Mouse (Mus musculus) CH12F3 (cell line): ENCODE results near the gene Kdm2b.

Source experiments
- in situ Hi-C: fragments of 300-500 bp; cut with MboI; formaldehyde crosslinking; loops from 2 replicates; pipeline ENCODE4 v1.14.3; 2020; ENCODE audit warnings: low sequenced_read_pairs

The Kdm2b gene

DNA sequence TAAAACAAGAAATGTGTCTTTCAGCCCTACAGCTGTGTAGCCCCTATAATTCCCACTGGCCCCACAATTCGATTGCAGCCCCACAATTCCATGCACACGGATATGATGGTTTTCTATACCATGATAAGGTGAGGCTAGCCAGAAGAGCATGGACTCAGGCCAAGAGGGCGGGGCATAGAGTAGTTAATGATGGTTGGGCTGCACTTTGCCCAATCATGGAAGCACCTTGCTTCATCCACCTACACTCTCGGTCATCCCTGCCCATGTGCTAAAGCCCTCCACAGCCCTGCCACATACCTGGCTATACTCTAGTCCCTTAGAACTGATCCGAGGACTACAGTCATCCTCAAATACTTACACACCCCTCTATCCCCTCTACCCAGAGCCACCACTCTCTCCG is 61.9 kb downstream of the Kdm2b start:
- in situ Hi-C loops = no loop called here

DNA sequence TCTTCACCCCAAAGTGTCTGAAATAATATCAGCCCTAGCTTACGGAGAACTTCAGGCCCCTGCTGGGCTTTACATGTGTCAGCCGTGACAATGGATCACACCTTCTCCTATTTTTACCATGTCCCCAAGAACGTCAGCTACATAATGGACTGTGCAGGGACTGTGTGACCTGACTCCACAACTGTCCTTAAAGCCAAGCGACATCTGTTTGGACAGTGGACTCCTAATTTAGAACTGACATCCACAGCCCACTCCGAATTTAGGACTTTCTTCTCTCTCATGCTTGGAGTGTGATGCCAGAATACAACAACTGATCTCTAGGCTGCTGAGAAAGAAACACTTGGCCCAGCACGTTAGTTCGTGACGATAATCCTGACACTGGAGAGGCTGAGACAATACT is 62.5 kb downstream of the Kdm2b start:
- in situ Hi-C loops = no loop called here

DNA sequence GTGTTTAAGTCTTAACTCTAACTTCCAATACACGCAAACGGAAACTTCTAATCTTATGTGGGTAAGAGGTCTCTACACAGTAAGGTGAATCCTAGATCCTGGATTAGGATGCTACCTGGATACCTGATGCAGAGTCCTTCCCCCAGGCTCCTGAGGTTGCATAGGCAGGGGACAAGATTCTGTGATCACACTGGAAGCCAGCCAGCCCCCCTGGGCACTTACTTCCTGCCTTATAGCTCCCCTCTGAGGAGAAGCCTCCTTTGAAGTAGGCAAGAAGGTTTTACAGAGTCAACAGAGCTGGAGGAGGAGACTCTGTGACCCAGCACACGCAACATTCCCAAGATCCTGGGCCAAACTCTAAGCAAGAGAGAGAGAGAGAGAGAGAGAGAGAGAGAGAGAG is 63.3 kb downstream of the Kdm2b start:
- in situ Hi-C loops = no loop called here

DNA sequence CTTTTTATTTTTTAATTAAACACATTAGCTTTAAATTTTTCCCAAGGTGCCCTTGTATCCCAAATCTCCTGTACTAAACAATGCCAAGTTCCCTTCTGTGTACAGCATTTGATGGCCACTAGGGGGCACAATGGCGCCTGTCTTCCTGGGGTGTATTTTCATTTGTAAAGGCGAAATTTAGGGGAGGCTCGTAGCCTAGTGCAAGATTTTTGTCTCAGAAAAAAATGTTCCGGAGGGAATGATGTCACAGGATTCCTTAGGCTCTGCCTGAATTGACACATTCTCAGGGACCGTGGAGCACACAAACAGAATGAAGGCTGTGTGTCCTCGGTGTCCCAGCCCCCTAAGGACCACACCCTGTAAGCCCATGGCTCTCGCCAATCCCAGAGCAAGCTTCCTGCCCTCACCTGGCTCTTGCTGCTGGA is 64.1 kb downstream of the Kdm2b start:
- in situ Hi-C loops = no loop called here

DNA sequence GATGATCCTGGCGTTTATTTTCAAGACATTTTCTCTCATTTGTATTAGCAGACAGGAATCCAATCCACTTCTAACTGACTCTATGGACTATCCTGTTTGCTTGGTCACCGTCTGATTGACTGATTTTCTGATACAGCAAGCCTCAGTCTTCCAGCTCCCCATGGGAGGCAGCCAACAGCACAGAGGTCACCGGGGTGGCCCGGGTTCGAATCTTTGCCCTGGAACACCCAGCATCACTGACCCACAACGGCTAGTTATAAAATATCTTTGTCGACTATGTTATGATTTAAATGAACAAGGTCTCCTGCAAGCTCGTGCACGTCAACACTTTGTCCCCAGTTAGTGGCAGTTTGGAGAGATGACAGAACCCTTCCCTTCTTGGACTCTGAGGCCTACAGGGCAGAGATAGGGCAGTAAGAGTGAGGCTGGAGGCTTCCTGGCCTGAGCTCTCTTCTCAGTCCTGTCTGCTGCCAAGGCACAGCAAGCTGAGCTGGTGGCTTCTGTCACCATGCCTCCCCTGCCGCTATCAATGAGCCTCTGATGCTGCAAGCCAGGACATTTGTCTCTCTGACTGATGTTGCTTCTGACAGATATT is 65.7 kb downstream of the Kdm2b start:
- in situ Hi-C loops = no loop called here

DNA sequence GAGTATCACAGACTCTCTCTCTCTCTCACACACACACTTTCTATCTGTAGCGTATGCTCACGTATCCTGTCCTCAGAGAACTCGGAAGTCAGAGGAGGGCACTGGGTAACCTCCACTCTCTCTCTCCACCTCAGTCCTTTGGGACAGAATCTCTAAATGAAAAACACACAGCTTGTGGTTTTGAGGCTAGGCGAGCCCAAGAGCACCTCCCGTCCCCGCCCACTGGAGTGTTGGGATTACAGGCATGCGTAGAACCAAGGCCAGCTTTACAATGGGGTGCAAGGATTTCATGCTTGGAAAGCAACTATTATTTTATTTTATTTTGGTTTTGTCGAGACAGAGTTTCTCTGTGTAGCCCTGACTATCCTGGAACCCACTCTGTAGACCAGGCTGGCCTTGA is 67.7 kb downstream of the Kdm2b start:
- in situ Hi-C loops = no loop called here

DNA sequence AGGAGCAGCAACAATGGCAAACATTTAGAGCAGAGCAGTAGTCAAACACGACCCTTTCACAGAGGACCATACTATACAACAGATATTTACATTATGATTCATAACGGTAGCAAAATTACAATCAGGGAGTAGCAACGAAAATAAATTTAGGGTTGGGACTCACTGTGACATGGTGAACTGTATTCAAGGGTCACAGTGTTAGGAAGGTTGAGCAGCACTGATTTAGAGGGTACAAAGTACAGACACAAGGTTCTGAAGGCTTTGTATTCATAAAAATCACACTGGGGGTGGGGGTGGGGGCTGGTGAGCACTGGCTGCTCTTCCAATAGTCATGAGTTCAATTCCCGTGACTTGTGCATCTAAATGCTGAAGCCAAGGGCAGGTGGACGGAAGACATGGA is 69.1 kb downstream of the Kdm2b start:
- in situ Hi-C loops = no loop called here

DNA sequence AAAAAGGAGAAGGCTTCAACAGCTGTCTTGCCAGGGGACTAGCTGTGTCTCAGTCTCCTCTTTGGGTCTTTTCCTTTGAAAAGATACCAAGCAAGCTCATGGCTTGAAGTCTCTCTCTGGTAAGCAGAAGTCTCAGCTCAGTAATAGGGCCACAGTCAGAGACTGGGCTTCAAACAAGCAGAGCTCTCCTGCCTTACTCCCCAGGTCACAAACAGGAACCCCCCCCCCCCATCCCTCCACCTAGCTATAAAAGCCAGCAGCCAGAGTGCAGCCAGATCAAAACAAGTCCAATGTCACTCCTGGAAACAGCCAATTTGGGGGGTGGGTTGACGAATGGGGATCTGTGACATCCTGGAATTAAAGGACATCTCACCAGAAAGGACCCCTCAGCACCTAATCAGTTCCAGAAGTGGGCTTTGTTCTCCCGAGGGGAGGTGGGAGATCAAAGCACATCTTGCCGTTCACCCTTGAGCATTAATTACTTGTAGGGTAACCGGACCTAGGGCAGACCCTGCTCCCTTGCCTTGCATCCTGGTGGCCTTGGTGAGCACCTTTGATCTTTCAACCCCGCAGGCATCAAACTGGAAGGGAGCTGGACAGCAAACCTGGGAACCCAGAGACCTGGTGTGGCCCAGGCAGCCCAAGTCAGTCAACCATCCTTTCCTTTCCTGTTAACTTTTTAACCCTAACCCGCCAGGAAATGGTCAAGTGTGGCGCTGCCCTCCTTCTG is 71.5 kb downstream of the Kdm2b start:
- in situ Hi-C loops = no loop called here

DNA sequence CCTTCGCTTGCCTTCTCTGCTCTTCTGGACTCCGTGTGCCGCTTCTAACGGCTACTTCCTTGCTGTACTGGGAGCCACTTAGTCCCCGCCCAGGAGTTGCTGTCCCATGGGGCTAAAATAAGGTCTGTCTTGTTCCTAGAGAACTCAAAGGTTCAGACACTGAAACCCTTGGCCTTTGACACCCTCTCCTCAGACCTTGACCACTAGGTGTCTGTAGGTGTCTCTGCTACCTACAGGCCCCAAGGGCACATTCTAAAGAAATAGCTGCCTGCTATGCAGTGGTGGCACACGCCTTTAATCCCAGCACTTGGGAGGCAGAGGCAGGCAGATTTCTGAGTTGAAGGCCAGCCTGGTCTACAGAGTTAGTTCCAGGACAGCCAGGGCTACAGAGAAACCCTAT is 73.5 kb downstream of the Kdm2b start:
- in situ Hi-C loops = no loop called here

DNA sequence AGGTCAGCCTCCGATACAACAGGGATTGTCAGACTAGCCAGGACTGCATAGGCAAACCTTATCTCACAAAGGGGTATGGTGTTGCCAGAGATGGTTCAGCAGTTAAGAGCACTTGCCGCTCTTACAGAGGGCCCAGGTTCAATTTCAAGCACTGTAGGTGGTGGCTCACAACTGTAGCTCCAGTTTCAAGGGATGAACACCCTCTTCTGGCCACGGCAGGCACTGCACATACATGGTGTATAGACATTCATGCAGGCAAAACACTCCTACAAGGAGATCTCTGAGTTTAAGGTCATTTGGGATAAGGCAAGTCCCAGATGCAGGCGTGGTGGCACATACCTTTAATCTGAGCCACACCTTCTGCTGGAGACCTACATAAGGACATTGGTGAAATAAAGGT is 76.8 kb downstream of the Kdm2b start:
- in situ Hi-C loops = no loop called here

DNA sequence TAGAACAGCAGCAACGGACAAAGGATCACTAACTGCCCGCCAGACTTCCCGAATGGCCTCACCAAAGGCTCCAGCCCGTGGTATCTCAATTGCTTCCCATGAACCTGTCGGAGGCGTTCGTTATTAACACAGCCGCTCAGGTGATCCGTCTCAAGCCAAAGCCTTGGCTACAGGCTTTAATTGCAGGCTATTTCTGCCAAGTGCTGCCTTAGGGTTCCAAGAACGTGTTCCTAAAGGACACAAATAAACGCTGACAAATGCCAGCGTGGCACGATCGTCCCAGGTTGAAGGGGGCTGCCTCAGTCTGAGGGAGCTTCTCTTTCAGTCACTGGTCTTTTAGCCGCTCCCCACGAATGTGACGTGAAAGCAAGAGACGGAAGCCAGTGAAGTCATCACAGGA is 80.1 kb downstream of the Kdm2b start:
- in situ Hi-C loops = no loop called here

DNA sequence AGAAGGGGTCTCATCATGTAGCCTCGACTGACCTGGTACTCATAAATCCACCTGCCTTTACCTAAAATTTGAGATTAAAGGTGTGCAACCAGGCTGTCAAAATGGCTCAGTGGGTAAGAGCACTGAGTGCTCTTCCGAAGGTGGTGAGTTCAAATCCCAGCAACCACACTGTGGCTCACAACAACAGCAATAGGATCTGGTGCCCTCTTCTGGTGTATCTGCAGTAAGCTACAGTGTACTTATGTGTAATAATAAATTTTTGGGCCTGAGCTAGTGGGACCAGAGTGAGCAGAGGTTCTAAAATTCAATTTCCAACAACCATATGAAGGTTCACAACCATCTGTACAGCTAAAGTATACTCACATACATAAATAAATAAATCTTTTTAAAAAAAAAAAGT is 81.6 kb downstream of the Kdm2b start:
- in situ Hi-C loops = no loop called here

DNA sequence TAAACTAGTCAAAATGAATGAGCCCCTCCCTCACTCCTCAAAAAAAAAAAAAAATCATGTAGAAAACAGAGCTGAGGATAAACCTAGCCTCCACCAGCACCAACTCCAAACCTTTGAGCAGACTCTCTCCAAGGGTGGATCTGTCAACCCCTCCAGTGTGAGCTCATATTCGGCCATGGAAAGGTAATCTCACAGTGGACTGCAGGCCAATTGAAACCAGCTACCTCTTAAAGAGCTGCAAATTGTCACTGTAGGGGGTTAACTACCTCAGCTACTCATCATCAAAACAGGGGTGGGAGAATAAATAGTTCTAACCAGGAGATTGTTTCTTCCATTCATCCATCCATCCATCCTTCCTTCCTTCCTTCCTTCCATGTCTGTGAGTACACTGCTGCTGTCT is 82.4 kb downstream of the Kdm2b start:
- in situ Hi-C loops = no loop called here

DNA sequence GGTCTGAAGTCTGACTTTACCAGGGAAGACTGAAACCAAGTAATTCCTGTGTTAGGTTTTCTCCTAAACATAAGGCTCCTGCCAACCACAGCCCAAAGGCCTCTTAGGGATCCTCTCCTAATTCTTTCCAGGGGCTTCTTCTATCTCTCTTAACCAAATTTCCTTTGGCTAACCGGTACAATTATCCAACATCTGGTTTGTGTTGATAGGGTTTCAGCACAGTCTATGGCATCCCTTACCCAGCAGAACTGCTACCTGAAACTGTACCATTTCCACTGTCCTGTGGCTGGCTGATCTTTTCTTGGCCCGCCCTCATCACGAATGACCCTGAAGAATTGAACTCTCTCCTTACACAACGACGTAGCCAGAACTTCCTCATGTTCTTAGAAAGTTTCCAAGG is 86.5 kb downstream of the Kdm2b start:
- in situ Hi-C loops = no loop called here

DNA sequence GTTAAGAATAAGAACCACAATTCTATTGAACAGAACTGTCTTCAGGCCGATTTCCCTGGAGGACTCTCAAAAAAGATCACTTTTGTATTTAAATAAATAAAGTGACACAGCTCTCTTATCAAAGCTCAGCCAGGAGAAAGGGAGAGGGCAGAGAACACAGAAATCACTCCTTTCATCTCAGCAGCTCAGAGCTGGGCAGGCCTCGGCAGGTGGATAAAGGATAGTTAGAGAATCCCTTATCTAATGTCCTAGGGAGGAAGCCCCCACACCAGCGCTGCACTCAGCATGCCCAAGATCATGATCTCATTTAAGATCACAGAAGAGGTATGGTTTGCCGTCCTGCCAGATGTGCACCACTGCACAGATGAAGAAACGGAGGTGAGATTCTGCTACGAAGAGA is 87.4 kb downstream of the Kdm2b start:
- in situ Hi-C loops = no loop called here

DNA sequence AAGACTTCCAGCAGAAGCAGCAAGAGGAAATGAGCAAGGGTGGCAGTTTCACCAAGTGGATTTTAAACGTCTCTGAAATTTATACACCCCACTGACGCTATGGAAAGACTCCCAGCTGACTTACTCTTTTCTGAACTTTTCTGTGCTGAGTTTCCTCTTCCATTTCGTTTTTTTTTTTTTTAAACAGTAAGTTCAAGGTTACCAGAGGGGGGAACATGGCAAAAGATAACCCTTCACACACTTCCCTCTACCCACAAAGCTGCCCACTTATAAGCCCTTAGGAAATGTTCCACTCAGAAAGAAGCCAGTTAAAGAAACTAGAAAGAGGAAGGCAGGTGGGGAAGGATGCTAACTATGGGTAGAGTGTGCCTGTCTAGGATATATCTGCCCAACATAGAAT is 88.0 kb downstream of the Kdm2b start:
- in situ Hi-C loops = no loop called here

DNA sequence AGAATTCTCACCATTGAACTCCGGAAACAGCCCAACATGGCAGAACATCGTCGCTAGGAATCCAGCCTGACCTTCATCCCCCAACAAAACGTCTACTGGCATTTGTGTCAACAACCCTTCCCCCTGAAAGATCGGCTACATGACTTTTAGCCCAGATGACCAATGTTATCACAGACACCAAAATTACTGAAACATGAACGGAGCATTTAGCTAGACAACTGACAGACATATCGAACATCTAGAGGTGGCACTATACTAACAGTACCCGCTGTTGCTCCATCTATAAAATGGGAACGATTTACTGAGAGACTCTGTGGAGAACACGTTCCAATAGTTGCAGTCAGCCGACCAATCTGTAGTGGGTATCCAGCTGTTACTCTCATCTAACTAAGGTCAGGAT is 88.4 kb downstream of the Kdm2b start:
- in situ Hi-C loops = no loop called here

DNA sequence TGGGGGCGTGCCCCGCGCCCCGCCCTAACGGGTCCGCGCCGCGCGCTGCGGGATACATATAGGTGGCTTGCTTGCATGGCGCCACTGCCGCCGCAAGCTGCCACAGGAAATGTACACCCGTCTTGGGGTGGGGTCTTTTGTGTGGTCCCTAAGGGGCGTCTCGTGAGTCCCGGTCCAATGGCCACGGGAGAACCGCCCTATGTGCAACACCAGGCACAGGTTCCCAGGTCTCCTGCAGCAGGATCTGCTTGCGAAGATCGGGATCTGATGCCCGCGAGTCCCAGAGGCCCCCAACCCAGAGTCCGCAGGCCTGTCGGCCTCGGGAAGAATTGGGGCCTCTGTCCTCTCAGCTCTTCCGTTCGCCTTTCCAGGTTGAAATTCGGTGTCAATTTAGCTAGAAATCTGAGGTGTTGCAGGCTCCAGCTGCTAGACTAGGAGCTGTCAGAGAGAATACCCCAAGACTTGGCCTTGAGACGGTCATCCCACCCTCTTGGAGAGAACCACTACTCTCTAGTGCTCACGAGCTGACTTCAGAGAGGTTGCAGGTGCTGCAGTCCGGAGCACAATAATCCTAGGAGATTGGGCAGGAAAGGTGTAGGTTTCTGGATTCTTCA is 89.0 kb downstream of the Kdm2b start:
- in situ Hi-C loops = no loop called here

DNA sequence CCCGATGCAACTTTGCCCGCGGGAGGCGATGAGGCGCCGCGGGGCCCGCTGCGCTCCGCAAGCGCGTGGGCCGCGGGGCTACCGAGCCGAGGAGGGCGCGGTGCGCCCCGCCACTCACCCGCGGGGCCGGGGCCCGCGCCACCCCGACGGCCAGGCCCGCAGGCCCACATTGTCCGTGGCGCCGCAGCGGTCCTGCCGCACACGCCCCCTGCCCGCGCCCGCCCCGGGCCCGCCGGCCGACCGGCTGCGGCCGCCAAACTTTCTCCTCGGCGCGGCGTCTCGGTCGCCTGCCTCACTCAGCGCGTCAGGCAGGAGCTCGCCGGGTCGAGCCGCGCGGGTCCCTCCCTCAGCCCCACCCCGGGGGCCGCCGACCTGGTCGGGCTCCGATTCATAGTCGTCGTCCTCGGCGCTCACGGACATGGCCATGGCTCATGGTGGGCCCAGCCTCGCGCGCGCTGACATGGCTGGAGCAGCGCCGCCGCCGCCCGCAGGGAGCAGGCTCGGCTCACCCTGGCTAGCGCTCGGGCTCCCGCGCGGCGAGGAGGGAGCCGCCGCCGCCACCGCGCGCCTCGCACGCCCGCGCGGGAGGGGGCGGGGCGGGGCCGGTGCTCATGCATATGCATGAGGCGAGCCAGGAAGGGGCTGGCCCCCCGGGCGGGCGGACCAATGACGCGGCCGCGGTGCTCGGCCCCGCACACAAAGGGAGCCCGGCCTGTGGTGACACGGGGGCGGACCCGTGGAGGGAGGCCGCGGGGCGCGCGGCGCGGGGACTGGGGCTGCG is 89.7 kb downstream of the Kdm2b start:
- in situ Hi-C loops = no loop called here

DNA sequence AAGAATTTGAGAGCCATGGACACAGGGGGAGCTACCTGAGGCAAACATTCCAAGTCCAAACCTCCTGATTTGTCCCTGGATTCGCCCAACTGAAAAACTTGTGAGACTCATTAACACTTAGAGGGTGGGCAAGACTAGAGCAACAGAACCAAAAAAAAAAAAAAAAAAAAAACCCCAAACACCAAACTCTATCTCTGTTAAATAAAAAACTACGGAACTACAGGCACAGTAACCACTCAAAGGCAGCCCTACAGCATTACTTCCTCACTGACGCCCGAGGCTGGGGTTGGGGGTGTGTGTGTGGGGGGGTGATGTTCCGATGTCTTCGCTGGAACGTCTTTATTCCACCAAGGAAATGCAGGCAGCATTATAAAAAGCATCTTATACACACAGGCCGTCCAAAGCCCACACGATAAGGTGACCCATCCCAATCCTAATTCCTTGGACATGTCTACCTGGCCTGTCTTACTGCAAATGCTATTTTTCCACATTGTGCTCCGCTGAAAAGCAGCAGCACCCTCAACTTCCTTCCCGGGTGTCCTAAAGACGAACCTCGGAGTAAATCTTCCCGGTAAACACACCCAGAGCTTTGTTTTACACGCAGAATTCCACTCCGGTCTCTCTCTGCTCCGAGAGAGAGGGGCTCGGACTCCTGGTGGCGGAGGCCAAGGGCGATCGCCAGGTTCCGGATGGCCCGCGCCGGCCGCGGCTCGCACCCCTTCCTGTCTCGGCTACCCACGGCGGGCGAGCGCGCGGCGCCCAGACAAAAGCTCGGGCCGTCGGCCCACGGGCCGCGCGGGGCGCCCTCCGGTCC is 90.5 kb downstream of the Kdm2b start:
- in situ Hi-C loops = no loop called here

DNA sequence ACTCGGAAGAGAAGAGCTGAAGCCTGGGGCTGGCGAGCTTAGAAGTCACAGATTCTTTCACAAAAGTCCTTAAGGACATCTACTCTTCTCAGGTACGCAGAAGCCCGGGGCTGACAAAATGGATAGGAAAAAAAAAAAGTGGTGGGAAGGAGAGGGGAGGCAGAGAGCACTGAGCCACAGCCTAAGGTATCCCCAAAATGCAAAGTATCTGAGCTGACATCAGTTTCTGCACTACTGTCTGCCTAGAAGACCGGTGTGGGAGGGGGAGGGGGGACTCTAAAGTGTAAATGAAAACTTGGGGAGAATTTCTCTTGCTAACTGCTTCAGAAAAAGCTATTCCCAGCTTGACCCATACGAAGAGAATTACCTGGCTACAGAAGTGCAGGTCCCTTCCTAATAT is 91.5 kb downstream of the Kdm2b start:
- in situ Hi-C loops = no loop called here
